Mouse (Mus musculus): ENCODE measurements around the gene Ctsc. TPM values are rescaled to one million over a fixed set of nuclear protein-coding genes. Genes with fewer than 3 reads are reported as not detected.

The Ctsc gene
- total RNA-seq, 4 experiments from 2014 or later, result 9.5 to 23.2 (median 15.2) TPM

Other genes with a start within 250 kb of the Ctsc start
- gene Rab38, start 152.2 kb downstream of the Ctsc start, total RNA-seq (2022), result under 1 TPM; 0.24 to 0.96 (median 0.39) TPM

All from left cerebral cortex, adult 8-10 months (tissue).